Mouse (Mus musculus) Patski (cell line): ENCODE results near the gene E030018B13Rik. TPM values are rescaled to one million over a fixed set of nuclear protein-coding genes. Genes with fewer than 3 reads are reported as not detected.

Experiments used
- ATAC-seq: fragments of 100-300 bp; one replicate; pipeline ENCODE4 v1.8.0; 2021
- CTCF ChIA-PET: fragments of 350-600 bp; sonication (Branson Sonifier 250); formaldehyde crosslinking; loops from one replicate; lab custom pipeline; 2022; ENCODE audit warnings: inconsistent platforms; lab: Charles Lee
- POLR2A ChIA-PET: fragments of 350-600 bp; sonication (Branson Sonifier 250); formaldehyde crosslinking; loops from one replicate; lab custom pipeline; 2022; ENCODE audit warnings: antibody characterized with exemption, inconsistent platforms; lab: Charles Lee
- DNase-seq: peaks from one replicate; pipeline ENCODE4 v3.0.0-alpha.2; 2011; ENCODE audit warnings: low read depth, low spot score
- H3K27me3 ChIP-seq: fragments of 371-371 bp; one replicate; pipeline ENCODE4 v1.5.1; 2021
- CTCF ChIP-seq: fragments of 100-300 bp; IDR thresholded peaks from one replicate; pipeline ENCODE4 v1.5.1; 2021
- in situ Hi-C: fragments of 300-500 bp; cut with MboI; formaldehyde crosslinking; loops from 3 replicates; pipeline ENCODE4 v1.11.1; 2018; ENCODE audit warnings: low pct_unique_long_range_greater_than_20kb, mixed read lengths
- polyA plus RNA-seq: library from polyadenylated mRNA; unstranded; gene quantifications from one replicate; pipeline ENCODE4 v1.2.3, GENCODE M21; 2021

E030018B13Rik gene
- polyA plus RNA-seq, 1 experiment from 2014 or later = not detected

GRCm38 (mm10) chr7:63887034-63887551, 29.6 kb upstream of the E030018B13Rik start:
- ATAC-seq (peak; percentile 16), DNase-seq (no peak)
- ChIA-PET CTCF (interaction anchor here (1.1 to 2.3 kb wide), 2 partner anchors 9 to 10 kb away, joined by 4 to 6 read pairs; no protein-coding TSS in a partner anchor), POLR2A (no interaction called here)
- in situ Hi-C loops = no loop called here
- TF ChIP-seq CTCF = no peak
- H3K27me3 ChIP-seq = no peaks in the 10 kb centered on the region

GRCm38 (mm10) chr7:63887602-63888123, 29.0 kb upstream of the E030018B13Rik start:
- H3K27me3 ChIP-seq = no peaks in the 10 kb centered on the region
- TF ChIP-seq CTCF = no peak
- ChIA-PET POLR2A (interaction anchor here (0.8 kb wide), 1 partner anchor 30 kb away, joined by 4 read pairs; no protein-coding TSS in a partner anchor), CTCF (interaction anchor here (2.3 kb wide), 1 partner anchor 9 kb away, joined by 6 read pairs; no protein-coding TSS in a partner anchor)
- DNase-seq = no peak
- no peak for ATAC-seq
- in situ Hi-C loops = no loop called here

- CTCF ChIA-PET = no interaction called here
- in situ Hi-C loops = no loop called here
- POLR2A ChIA-PET = no interaction called here
- ATAC-seq = no peak
- H3K27me3 ChIP-seq = no peaks in the 10 kb centered on the region
- DNase-seq = no peak
- no peak for TF ChIP-seq CTCF
These were observed 28.0 kb upstream of the E030018B13Rik start for GRCm38 (mm10) chr7:63888674-63889073.

GRCm38 (mm10) chr7:63889116-63889975, 27.3 kb upstream of the E030018B13Rik start:
- DNase-seq = no peak
- ChIA-PET CTCF (no interaction called here), POLR2A (no interaction called here)
- no peak for TF ChIP-seq CTCF
- in situ Hi-C loops = no loop called here
- H3K27me3 ChIP-seq = no peaks in the 10 kb centered on the region
- ATAC-seq = peak; percentile 68

- no peak for DNase-seq
- CTCF ChIA-PET = interaction anchor here (0.9 to 1.3 kb wide), 2 partner anchors 8 to 9 kb away, joined by 3 to 4 read pairs; no protein-coding TSS in a partner anchor
- no peak for TF ChIP-seq CTCF
- in situ Hi-C loops = no loop called here
- POLR2A ChIA-PET = interaction anchor here (0.5 to 0.6 kb wide), 2 partner anchors 15 to 324 kb away, joined by 3 to 4 read pairs; no protein-coding TSS in a partner anchor
- no peak for ATAC-seq
- no peaks in the 10 kb centered on the region for H3K27me3 ChIP-seq
These were observed 25.1 kb upstream of the E030018B13Rik start for GRCm38 (mm10) chr7:63891488-63892075.

GRCm38 (mm10) chr7:63893201-63893600, 23.5 kb upstream of the E030018B13Rik start:
- POLR2A ChIA-PET = no interaction called here
- no peaks in the 10 kb centered on the region for H3K27me3 ChIP-seq
- TF ChIP-seq CTCF = no peak
- CTCF ChIA-PET = interaction anchor here (1.3 kb wide), 1 partner anchor 10 kb away, joined by 4 read pairs; no protein-coding TSS in a partner anchor
- no peak for DNase-seq
- in situ Hi-C loops = no loop called here
- ATAC-seq = no peak

GRCm38 (mm10) chr7:63893729-63894128, 22.9 kb upstream of the E030018B13Rik start:
- in situ Hi-C loops = no loop called here
- TF ChIP-seq CTCF = no peak
- DNase-seq = no peak
- ATAC-seq = no peak
- ChIA-PET POLR2A (no interaction called here), CTCF (no interaction called here)
- H3K27me3 ChIP-seq = no peaks in the 10 kb centered on the region

DNA sequence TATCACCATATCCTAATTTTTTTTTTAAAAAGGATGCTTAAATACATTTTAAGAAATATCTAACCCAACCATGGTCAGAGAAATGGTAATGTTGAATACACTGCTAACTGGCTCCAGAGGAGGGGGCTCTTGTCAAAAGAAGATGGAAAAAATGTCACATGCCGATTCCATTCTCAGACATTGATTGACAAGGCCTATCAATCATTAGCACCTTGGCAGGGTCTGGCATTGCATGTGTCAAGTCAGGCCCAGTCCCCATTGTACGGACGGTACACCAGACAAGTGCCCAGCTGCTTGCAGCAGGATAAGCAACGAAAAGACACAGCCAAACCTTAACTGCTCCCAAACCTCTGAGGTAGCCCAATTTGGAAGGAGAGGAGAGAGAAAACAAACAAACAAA, 22.0 kb upstream of the E030018B13Rik start:
- no peak for DNase-seq
- TF ChIP-seq CTCF = no peak
- CTCF ChIA-PET = interaction anchor here (0.8 to 1.1 kb wide), 2 partner anchors 10 to 39 kb away, joined by 3 read pairs; no protein-coding TSS in a partner anchor
- no peak for ATAC-seq
- no peaks in the 10 kb centered on the region for H3K27me3 ChIP-seq
- in situ Hi-C loops = no loop called here
- POLR2A ChIA-PET = no interaction called here

DNA sequence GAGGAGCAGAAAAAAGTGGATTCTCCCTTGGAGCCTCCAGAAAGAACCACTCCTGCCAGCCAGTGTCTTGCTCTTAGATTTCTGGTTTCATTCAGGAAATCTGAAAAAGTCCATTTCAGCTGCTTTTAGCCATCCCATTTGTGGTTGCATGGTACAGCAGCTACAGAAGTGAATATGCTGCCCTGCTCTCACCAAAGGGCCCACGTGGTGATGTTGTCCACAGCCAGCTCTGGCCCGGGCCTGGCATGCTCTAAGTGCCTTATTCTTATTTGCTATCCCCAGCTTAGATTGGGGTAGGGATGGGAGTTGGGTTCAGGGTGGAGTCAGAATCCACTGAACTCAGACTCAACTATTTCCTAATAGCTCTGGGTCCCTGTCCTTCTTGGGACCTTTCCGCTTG, 21.4 kb upstream of the E030018B13Rik start:
- in situ Hi-C loops = no loop called here
- H3K27me3 ChIP-seq = no peaks in the 10 kb centered on the region
- DNase-seq (no peak), ATAC-seq (peak; percentile 37)
- CTCF ChIA-PET = interaction anchor here (0.8 to 1.2 kb wide), 3 partner anchors 10 to 39 kb away, joined by 3 read pairs; no protein-coding TSS in a partner anchor
- POLR2A ChIA-PET = no interaction called here
- TF ChIP-seq CTCF = no peak
